Mouse (Mus musculus): ENCODE measurements around the gene Appbp2.
"Not testable (repeated sequence)": the region's sequence is repeated elsewhere in the genome, so short reads cannot be mapped to it uniquely, and the experiment has no call there.

The Appbp2 gene

DNA sequence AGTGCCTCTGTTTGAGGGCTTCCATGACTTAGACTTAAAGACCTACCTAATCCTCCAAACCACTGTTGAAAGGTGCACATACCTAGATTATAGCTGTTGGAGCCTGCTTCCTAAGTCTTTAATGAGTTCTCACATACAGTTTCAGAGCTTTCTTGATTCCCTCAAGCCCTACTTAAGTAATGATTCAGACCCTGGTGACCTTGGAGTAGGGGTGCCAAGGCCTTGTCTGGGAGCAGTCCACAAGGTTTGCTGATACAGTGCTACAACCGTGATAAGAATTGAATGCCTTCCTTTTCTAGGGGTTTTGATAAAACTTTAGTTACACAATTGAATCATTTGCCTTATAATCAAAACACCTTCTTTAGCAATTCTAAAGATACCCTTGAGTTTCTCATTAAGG, 67.4 kb downstream of the Appbp2 start:
- DNase-seq (ENCODE audit: extremely low spot score, low read depth, low spot score): no peak

DNA sequence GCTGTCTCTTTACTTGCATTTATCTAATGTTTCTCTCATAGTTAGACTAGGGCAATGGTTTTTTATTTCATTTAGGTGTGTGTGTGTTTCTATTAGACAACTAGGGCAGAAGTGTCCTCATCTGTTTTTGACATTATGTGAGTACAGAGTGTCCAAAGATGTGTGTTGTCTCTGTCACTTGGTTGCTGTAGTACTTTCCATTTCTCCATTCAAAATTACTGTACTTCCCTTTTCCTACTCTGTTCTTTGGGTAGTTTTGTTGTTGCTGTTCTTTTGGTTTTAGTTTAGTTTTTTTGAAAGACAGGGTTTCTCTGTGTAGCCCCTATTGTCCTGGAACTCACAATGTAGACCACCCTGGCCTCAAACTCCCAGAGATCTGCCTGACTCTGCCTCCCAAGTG, 70.6 kb downstream of the Appbp2 start:
- no peak for DNase-seq (ENCODE audit: extremely low spot score, low read depth, low spot score)

DNA sequence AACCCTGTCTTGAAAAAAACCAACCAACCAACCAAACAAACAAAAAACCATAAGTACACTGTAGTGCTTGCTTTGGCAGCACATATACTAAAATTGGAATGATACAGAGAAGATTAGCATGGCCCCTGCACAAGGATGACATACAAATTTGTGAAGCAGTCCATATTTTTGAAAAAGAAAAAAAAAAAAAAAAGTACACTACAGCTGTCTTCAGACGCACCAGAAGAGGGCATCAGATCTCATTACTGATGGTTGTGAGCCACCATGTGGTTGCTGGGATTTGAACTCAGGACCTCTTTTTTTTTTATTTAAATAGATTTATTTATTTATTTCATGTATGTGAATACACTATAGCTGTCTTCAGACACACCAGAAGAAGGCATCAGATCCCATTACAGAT, 71.9 kb downstream of the Appbp2 start:
- DNase-seq (ENCODE audit: extremely low spot score, low read depth, low spot score): not testable (repeated sequence)

DNA sequence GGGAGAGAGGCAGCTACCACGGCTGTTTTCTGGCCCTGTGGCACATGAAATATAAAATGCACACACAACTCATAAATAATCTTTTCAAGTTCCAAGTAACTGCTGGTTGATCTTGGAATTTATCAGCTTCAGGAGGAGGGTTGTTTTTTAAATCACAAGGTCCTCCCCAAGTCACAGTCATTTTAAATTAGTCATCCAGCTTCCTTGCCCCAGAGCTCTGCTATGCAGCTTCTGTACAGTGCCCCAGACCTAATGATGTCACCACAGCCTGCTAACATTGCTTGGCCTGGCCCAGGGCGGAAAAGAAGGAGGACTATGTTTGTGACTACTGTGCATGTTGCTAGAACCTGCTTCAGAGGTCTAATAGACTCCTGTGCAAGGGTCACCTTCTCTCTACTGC, 77.6 kb downstream of the Appbp2 start:
- no peak for DNase-seq (ENCODE audit: extremely low spot score, low read depth, low spot score)

DNA sequence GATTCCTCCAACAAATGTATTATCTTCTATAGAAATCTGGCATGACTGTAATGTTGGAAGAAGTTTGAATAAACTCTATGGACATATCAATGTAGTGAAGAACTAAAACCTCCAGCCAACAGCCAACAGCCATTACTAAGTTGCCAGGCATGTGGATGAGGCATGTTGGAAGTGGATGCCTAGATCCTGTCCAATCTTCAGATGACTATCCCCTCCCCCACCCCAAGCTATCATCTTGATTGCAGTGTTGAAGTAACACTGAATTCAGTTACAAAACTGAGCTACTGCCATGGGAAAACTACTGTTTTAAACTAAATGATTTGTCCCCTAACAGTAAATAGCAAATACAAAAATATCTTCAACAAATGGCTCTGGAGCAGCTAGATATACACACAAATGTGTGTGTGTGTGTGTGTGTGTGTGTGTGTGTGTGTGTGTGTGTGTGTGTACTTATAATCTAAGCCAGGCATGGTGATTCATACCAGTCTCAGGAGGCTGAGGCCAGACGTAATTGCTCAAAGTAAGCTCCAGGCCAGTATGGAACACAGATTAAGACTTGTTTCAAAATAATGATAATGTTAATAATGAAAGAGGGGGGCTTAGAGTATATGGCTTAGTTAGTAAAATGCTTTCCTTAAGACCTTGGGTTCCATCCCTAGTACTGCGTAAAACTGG, 82.5 kb downstream of the Appbp2 start:
- DNase-seq (ENCODE audit: extremely low spot score, low read depth, low spot score): no peak

DNA sequence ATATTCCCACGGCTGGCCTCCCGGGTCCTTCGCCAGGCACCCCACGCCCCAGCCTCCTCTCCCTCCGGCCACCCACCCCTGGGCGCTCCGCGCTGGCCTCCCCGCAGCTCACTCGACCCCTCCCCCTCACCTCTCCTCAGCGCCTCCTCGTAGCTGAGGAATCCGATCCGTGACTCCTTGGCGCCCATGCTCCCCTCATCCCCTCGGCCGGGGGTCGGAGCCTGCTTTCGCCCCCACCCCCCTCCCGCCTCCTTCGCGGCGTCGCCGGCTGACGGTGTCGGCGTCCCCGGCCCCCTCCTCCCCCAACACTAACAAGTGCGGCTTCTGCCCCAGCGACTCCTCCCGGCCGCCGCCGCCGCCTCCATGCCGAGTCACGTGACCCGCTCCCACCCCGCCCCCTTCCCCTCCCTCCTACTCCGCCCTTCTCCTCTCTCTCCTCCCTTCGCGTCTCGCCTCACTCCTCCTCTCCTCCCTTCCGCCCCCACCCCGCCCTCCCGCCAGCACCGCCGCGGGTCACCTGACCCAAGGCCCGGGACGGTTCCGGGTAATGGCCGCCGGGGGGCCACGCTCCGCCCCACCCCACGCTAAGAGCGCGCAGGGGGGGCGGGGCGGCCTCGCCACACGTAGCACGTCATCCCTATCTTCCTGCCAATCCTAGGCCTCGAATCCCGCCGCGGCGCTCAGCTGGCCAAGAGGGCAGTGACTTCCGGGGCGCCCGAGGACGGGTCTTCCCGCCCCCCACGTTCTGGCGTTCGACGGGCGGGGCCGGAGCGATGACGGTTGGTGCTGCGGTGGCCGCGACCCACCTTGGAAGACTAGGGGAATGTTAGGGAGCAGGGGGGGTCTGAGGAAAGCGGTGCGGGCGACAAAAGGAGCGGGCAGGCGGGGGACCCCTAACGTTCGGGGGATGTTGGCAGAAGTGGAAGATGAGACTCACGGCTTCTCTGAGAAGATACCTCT, 95.1 kb downstream of the Appbp2 start, which contains the start of gene Usp32:
Gene Usp32, minus strand, starts transcription at position 581 of the 960 bp plus-strand sequence.
- DNase-seq (ENCODE audit: extremely low spot score, low read depth, low spot score): no peak

DNA sequence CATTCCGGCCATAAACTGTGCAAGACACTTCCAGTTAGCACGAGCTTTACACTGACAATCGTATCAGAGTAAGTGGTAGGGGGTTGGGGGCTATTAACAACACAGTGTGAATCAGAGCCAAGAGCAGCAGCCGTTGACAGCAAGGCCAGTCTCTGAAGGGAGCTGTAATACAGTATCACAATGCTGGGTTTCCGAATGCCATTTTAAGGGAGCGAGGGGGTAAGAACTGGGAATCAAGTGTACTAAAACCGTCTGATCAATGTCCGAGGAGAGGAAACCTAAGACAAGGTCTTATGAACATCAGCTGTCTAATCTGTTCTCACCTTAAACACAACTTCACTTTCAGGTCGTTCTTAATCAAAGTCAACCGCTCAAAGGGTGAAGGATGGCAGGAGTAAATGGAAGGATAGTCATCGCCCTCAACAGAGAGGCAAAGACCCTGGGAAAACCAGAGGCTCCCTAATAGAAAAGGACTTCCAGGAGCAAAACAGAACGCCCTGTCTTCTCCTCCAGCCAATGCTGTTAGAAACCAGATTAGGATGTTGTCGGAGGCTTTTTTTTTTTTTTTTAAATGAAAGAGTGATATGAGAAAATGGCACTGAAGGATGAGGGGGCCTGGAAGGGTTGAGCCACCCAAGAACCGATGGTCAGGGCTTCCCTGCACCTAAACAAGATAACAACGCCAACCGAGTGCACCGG, 96.0 kb downstream of the Appbp2 start:
- DNase-seq (ENCODE audit: extremely low spot score, low read depth, low spot score): no peak
